Mouse (Mus musculus): Measurements from ENCODE around the gene Fam187a. TPM values are rescaled to one million over a fixed set of nuclear protein-coding genes. Genes with fewer than 3 reads are reported as not detected.

Gene Fam187a
- 0.05 TPM for polyA plus RNA-seq (2012; fragmentation: generic; extraction: Trizol)
- long read RNA-seq, experiment 1: 0 reads
- long read RNA-seq, experiment 2: 0 reads

DNA sequence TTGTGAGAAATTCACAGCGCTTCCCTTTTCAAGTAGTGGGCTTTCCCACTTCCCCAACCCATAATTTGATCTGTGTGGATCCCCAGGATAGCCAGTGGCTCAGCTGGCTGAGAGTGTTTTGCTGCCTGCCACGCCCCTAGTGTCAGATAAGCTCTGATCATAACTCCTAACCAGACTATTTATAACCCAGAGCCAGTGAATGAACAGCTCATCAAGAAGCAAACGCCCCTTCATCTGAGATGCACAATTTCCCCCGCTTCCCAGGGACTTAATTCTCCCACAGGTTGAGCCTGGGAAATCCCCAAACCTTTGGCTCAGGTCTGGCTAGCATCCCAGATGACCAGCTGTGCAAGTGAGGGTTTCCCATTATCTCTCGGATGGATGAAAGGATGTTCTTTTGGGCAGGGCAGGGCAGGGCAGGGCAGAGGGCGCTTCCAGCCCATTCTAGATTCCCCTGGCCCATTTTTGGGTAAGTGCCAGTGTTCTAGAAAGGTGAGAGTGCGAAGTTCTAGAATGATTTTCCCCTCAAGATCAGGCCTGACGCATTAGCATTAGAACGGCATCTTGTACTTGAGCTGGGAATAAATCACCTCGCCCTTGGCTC, at the start of gene Fam187a:
Gene Fam187a (plus strand): TSS at position 554 of the 604 bp plus-strand sequence.
- no peak within 1 kb of the TSS for H3ac ChIP-seq (ENCODE audit: control insufficient read depth, insufficient read length, low read depth)
- peaks cover 12% of the 10 kb centered on the region for H3K27me3 ChIP-seq (ENCODE audit: control insufficient read depth, insufficient read depth, insufficient read length)
- peaks cover 12% of the 10 kb centered on the region for H3K79me2 ChIP-seq (ENCODE audit: control insufficient read depth, insufficient read depth)
- H3K79me3 ChIP-seq (ENCODE audit: low read depth): peaks cover 10% of the 10 kb centered on the region
- no peak within 1 kb of the TSS for H3K4me3 ChIP-seq (ENCODE audit: insufficient read depth, poor library complexity, severe bottlenecking)
- no peaks in the 10 kb centered on the region for H3K36me3 ChIP-seq (ENCODE audit: control insufficient read depth, insufficient read depth)
- TF ChIP-seq MAX (IDR thresholded peaks at IDR 0.05): no peak
- no peak for TF ChIP-seq CEBPB (IDR thresholded peaks at IDR 0.05; ENCODE audit: low read depth)
- TF ChIP-seq USF1 (IDR thresholded peaks at IDR 0.05; ENCODE audit: low read depth): no peak

DNA sequence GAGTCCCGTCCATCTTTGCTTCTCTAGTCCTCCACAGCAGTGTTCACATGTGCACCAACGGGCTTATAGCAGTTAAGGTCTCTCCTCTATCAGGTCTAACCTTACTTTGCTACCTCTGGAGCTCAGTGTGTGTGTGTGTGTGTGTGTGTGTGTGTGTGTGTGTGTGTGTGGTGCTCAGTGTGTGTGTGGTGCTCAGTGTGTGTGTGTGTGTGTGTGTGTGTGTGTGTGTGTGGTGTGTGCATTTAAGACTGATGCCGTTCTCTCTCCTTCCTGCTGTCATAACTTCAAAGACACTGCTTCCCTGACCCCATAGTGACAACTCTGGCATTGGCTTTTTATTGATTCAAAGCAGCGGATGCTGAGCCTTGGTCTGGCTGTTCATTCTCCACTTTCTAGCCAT, 49.4 kb upstream of the Fam187a start, which contains the start of gene Higd1b:
Gene Higd1b (plus strand): TSS at position 301 of the 400 bp plus-strand sequence.
- TF ChIP-seq USF1 (IDR thresholded peaks at IDR 0.05; ENCODE audit: low read depth): no peak
- TF ChIP-seq CTCF (IDR thresholded peaks at IDR 0.05; ENCODE audit: control insufficient read depth, insufficient read depth, insufficient read length): no peak
- no peak for TF ChIP-seq MYOD1 (IDR thresholded peaks at IDR 0.05; ENCODE audit: control insufficient read depth, insufficient read length, low read depth)
- TF ChIP-seq FOSL1 (IDR thresholded peaks at IDR 0.05; ENCODE audit: insufficient read depth, low read length, poor library complexity, severe bottlenecking): no peak
- TF ChIP-seq MYOG (IDR thresholded peaks at IDR 0.05; ENCODE audit: control insufficient read depth, extremely low read depth, insufficient read length): no peak
- no peak for TF ChIP-seq CEBPB (IDR thresholded peaks at IDR 0.05; ENCODE audit: low read depth)
- no peak for TF ChIP-seq MAX (IDR thresholded peaks at IDR 0.05)
- peaks cover 44% of the 10 kb centered on the region for H3K36me3 ChIP-seq (ENCODE audit: control insufficient read depth, insufficient read depth)
- H3K79me3 ChIP-seq (ENCODE audit: low read depth): no peaks in the 10 kb centered on the region
- no peak within 1 kb of the TSS for H3ac ChIP-seq (ENCODE audit: control insufficient read depth, insufficient read length, low read depth)
- no peaks in the 10 kb centered on the region for H3K27me3 ChIP-seq (ENCODE audit: control insufficient read depth, insufficient read depth, insufficient read length)
- H3K79me2 ChIP-seq (ENCODE audit: control insufficient read depth, insufficient read depth): no peaks in the 10 kb centered on the region
- no peak within 1 kb of the TSS for H3K4me3 ChIP-seq (ENCODE audit: insufficient read depth, poor library complexity, severe bottlenecking)

DNA sequence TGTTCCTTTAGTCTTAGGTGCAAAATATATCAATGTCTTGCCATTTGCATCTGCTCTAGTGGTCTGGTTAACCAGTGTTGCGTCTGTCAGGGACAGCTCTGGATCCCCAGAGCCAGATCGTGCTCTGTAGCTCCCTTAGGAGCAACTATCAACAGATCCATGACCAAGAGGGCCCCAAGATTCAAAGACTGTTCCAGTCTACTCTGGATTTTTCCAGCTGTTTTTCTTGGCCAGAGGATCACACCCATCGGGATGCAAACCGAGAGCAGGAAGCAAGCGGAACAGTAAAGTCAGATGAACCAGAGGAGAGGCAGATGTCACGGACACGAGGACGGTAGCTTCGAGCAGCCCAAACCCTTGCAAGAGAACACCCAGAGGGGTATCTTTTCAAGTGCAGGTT, 48.8 kb upstream of the Fam187a start:
- no peak for TF ChIP-seq CEBPB (IDR thresholded peaks at IDR 0.05; ENCODE audit: low read depth)
- no peak for TF ChIP-seq CTCF (IDR thresholded peaks at IDR 0.05; ENCODE audit: control insufficient read depth, insufficient read depth, insufficient read length)
- TF ChIP-seq MYOG (IDR thresholded peaks at IDR 0.05; ENCODE audit: control insufficient read depth, extremely low read depth, insufficient read length): no peak
- no peak for TF ChIP-seq MAX (IDR thresholded peaks at IDR 0.05)
- no peak for TF ChIP-seq USF1 (IDR thresholded peaks at IDR 0.05; ENCODE audit: low read depth)
- no peak for TF ChIP-seq MYOD1 (IDR thresholded peaks at IDR 0.05; ENCODE audit: control insufficient read depth, insufficient read length, low read depth)
- no peak for TF ChIP-seq FOSL1 (IDR thresholded peaks at IDR 0.05; ENCODE audit: insufficient read depth, low read length, poor library complexity, severe bottlenecking)
- H3K36me3 ChIP-seq (ENCODE audit: control insufficient read depth, insufficient read depth): peaks cover 50% of the 10 kb centered on the region
- H3K27me3 ChIP-seq (ENCODE audit: control insufficient read depth, insufficient read depth, insufficient read length): no peaks in the 10 kb centered on the region
- no peaks in the 10 kb centered on the region for H3K79me2 ChIP-seq (ENCODE audit: control insufficient read depth, insufficient read depth)
- H3ac ChIP-seq (ENCODE audit: control insufficient read depth, insufficient read length, low read depth): no peak overlapping the region
- H3K79me3 ChIP-seq (ENCODE audit: low read depth): no peaks in the 10 kb centered on the region
- H3K4me3 ChIP-seq (ENCODE audit: insufficient read depth, poor library complexity, severe bottlenecking): no peak overlapping the region

DNA sequence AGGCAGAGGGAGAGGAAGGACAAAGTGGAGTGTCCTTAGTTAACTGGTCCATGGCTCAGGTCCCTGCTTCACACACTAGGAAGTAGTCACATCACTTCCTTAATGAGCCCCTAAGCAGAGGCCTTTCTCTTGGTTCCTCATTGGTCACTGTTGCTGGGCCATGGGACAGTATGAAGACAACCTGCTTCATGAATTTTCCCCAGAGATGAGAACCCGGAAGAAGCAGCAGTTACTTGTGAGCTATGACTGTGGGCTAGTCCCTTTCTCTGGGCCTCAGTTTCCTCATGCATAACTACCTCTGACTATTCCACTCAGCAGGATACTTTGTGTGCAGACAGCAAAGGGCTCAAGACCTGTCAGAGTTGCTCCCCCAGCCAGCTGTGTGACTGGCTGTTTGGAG, 47.6 kb upstream of the Fam187a start:
- Histone ChIP-seq H3K79me2 (ENCODE audit: control insufficient read depth, insufficient read depth) (no peaks in the 10 kb centered on the region), H3K36me3 (ENCODE audit: control insufficient read depth, insufficient read depth) (peaks cover 61% of the 10 kb centered on the region), H3K4me3 (ENCODE audit: insufficient read depth, poor library complexity, severe bottlenecking) (no peak overlapping the region), H3ac (ENCODE audit: control insufficient read depth, insufficient read length, low read depth) (no peak overlapping the region), H3K79me3 (ENCODE audit: low read depth) (no peaks in the 10 kb centered on the region), H3K27me3 (ENCODE audit: control insufficient read depth, insufficient read depth, insufficient read length) (no peaks in the 10 kb centered on the region)
- TF ChIP-seq CTCF (IDR thresholded peaks at IDR 0.05; ENCODE audit: control insufficient read depth, insufficient read depth, insufficient read length) (no peak), MYOD1 (IDR thresholded peaks at IDR 0.05; ENCODE audit: control insufficient read depth, insufficient read length, low read depth) (no peak)

DNA sequence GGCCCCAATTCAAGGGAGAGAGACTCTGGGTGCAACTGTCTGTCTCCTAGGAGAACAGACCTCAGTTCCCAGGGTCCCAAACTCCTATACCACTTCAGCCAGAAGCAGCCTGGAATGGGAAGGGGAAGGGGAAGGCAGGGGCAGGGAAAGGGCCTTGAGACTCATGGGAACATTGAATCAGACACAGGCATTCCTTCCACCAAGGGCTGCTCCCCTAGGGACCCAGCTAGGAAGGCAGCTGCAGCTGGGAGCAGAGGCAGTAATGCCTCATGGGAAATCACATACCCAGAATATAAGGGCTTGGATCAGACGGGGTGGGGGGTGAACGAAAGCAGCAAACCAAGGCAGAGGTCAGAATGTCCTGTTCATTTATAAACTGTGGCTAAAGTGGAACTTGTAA, 46.8 kb upstream of the Fam187a start:
- Histone ChIP-seq H3K4me3 (ENCODE audit: insufficient read depth, poor library complexity, severe bottlenecking) (no peak overlapping the region), H3K79me3 (ENCODE audit: low read depth) (no peaks in the 10 kb centered on the region), H3K79me2 (ENCODE audit: control insufficient read depth, insufficient read depth) (no peaks in the 10 kb centered on the region), H3K36me3 (ENCODE audit: control insufficient read depth, insufficient read depth) (peaks cover 67% of the 10 kb centered on the region), H3ac (ENCODE audit: control insufficient read depth, insufficient read length, low read depth) (no peak overlapping the region), H3K27me3 (ENCODE audit: control insufficient read depth, insufficient read depth, insufficient read length) (no peaks in the 10 kb centered on the region)
- TF ChIP-seq USF1 (IDR thresholded peaks at IDR 0.05; ENCODE audit: low read depth): no peak
- TF ChIP-seq MYOG (IDR thresholded peaks at IDR 0.05; ENCODE audit: control insufficient read depth, extremely low read depth, insufficient read length): no peak
- no peak for TF ChIP-seq MAX (IDR thresholded peaks at IDR 0.05)
- no peak for TF ChIP-seq CTCF (IDR thresholded peaks at IDR 0.05; ENCODE audit: control insufficient read depth, insufficient read depth, insufficient read length)
- TF ChIP-seq FOSL1 (IDR thresholded peaks at IDR 0.05; ENCODE audit: insufficient read depth, low read length, poor library complexity, severe bottlenecking): no peak
- TF ChIP-seq CEBPB (IDR thresholded peaks at IDR 0.05; ENCODE audit: low read depth): no peak
- no peak for TF ChIP-seq MYOD1 (IDR thresholded peaks at IDR 0.05; ENCODE audit: control insufficient read depth, insufficient read length, low read depth)

DNA sequence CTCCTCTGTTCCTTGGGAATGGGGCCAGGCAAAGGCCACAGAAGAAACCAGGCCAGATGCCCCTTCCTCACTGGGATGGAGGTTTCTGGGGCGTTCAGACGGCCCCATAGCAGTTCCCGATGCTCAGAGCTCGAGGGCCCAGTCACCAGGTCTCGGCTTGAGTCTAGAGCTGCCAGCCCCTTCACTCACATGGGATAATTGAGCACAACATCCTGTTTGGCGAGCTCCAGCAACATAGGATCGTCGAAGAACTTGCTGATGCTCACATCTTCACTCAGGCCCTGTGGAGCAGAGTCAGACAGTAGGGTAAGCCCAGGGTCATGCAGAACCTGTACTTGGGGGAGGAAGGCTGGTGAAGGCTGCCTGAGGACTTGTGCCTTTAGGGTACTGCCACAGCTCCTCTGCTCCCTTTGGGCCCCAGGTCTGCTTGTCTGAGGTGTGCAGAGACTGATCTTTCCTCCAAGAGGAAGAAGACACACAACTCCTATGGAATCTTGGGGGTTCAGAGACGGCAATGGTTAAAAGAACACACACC, 46.3 kb upstream of the Fam187a start:
- H3ac ChIP-seq (ENCODE audit: control insufficient read depth, insufficient read length, low read depth): no peak overlapping the region
- H3K79me2 ChIP-seq (ENCODE audit: control insufficient read depth, insufficient read depth): no peaks in the 10 kb centered on the region
- peaks cover 1% of the 10 kb centered on the region for H3K79me3 ChIP-seq (ENCODE audit: low read depth)
- no peaks in the 10 kb centered on the region for H3K27me3 ChIP-seq (ENCODE audit: control insufficient read depth, insufficient read depth, insufficient read length)
- no peak overlapping the region for H3K4me3 ChIP-seq (ENCODE audit: insufficient read depth, poor library complexity, severe bottlenecking)
- H3K36me3 ChIP-seq (ENCODE audit: control insufficient read depth, insufficient read depth): peaks cover 72% of the 10 kb centered on the region
- no peak for TF ChIP-seq MYOG (IDR thresholded peaks at IDR 0.05; ENCODE audit: control insufficient read depth, extremely low read depth, insufficient read length)
- TF ChIP-seq FOSL1 (IDR thresholded peaks at IDR 0.05; ENCODE audit: insufficient read depth, low read length, poor library complexity, severe bottlenecking): no peak
- TF ChIP-seq CEBPB (IDR thresholded peaks at IDR 0.05; ENCODE audit: low read depth): no peak
- TF ChIP-seq MYOD1 (IDR thresholded peaks at IDR 0.05; ENCODE audit: control insufficient read depth, insufficient read length, low read depth): no peak
- no peak for TF ChIP-seq MAX (IDR thresholded peaks at IDR 0.05)
- TF ChIP-seq CTCF (IDR thresholded peaks at IDR 0.05; ENCODE audit: control insufficient read depth, insufficient read depth, insufficient read length): no peak
- no peak for TF ChIP-seq USF1 (IDR thresholded peaks at IDR 0.05; ENCODE audit: low read depth)

Measured in C2C12 (cell line).